Mouse (Mus musculus) hindbrain, postnatal 0 days (tissue): ENCODE data around the gene Zfp865. TPM values are rescaled to one million over a fixed set of nuclear protein-coding genes. Genes with fewer than 3 reads are reported as not detected.
A peak's percentile ranks its signal among the peaks of the same experiment; 100 is the strongest.
"Not testable (repeated sequence)": the region's sequence is repeated elsewhere in the genome, so short reads cannot be mapped to it uniquely, and the experiment has no call there.

Experiments
- ATAC-seq: fragments of 200-750 bp; cut with Nextera tagmentation; 2 replicates; pipeline ENCODE4 v1.8.0; 2017; ENCODE audit warnings: mild to moderate bottlenecking, moderate TSS enrichment, moderate library complexity
- DNase-seq: peaks from one replicate; pipeline ENCODE4 v3.0.0-alpha.2; 2015; ENCODE audit warnings: low spot score
- H3K27ac ChIP-seq: fragments of 300-500 bp; sonication (generic); 2 replicates; pipeline ENCODE4 v1.5.1; 2014; ENCODE audit warnings: mild to moderate bottlenecking
- H3K27me3 ChIP-seq: fragments of 300-500 bp; sonication (generic); 2 replicates; pipeline ENCODE4 v1.6.1; 2014; ENCODE audit warnings: low read length, mixed read lengths; ENCODE audit not compliant: insufficient read depth
- H3K36me3 ChIP-seq: fragments of 300-500 bp; sonication (generic); 2 replicates; pipeline ENCODE4 v1.6.1; 2014; ENCODE audit warnings: low read length, mixed read lengths; ENCODE audit not compliant: insufficient read depth
- H3K4me1 ChIP-seq: fragments of 300-500 bp; sonication (generic); 2 replicates; pipeline ENCODE4 v1.6.1; 2014; ENCODE audit warnings: antibody characterized with exemption, low read length, mixed read lengths; ENCODE audit not compliant: insufficient read depth
- H3K4me2 ChIP-seq: fragments of 300-500 bp; sonication (generic); 2 replicates; pipeline ENCODE4 v1.6.1; 2014; ENCODE audit warnings: low read depth, mild to moderate bottlenecking, low read length, moderate library complexity, mixed read lengths
- H3K4me3 ChIP-seq: fragments of 300-500 bp; sonication (generic); 2 replicates; pipeline ENCODE4 v1.5.1; 2014; ENCODE audit warnings: low read length
- H3K9ac ChIP-seq: fragments of 300-500 bp; sonication (generic); replicated peaks from 2 replicates; pipeline ENCODE4 v1.6.1; 2014; ENCODE audit warnings: mild to moderate bottlenecking, low read length, moderate library complexity, mixed read lengths
- H3K9me3 ChIP-seq: fragments of 300-500 bp; sonication (generic); 2 replicates; pipeline ENCODE4 v1.6.1; 2016; ENCODE audit warnings: low read length, mixed read lengths
- CTCF ChIP-seq: IDR thresholded peaks from 2 replicates; pipeline ENCODE4 v1.5.1; 2016; ENCODE audit warnings: antibody characterized with exemption, control low read depth, low read depth
- WGBS: fragments of 180-500 bp; shearing (Covaris S2); extraction: QIAGEN DNeasy Blood & Tissue Kit; methylation state at CpG from one replicate; pipeline ENCODE4 v1.1.7; 2014; 5-methylcytosine and 5-hydroxymethylcytosine counted together
- polyA plus RNA-seq: library from polyadenylated mRNA; unstranded; fragments of >200 nt; fragmentation: Nextera tagmentation; extraction: Ambion mirVana; gene quantifications from 2 replicates; pipeline ENCODE4 v1.2.1, GENCODE M21; 2015
- total RNA-seq: library from RNA; depleted of rRNA; stranded (reverse); fragments of >200 nt; gene quantifications from 2 replicates; pipeline ENCODE4 v1.2.3, GENCODE M21; 2014

The Zfp865 gene
- total and polyA plus RNA-seq, 2 experiments from 2014 or later = 5.4 to 41.5 TPM

GRCm38 (mm10) chr7:4999876-5000275 is 20.3 kb upstream of the Zfp865 start:
- TF ChIP-seq CTCF = no peak
- ATAC-seq = no peak
- 68% methylated on average over 2 of the region's 2 CpGs for WGBS
- Histone ChIP-seq H3K27me3 (no peaks in the 10 kb centered on the region), H3K27ac (no peak overlapping the region), H3K9ac (no peak overlapping the region), H3K4me1 (peaks cover 10% of the 10 kb centered on the region; the same call in 1 of the 2 replicates), H3K36me3 (no peaks in the 10 kb centered on the region), H3K9me3 (no peaks in the 10 kb centered on the region), H3K4me3 (no peak overlapping the region), H3K4me2 (no peak overlapping the region)
- DNase-seq = no peak

DNA sequence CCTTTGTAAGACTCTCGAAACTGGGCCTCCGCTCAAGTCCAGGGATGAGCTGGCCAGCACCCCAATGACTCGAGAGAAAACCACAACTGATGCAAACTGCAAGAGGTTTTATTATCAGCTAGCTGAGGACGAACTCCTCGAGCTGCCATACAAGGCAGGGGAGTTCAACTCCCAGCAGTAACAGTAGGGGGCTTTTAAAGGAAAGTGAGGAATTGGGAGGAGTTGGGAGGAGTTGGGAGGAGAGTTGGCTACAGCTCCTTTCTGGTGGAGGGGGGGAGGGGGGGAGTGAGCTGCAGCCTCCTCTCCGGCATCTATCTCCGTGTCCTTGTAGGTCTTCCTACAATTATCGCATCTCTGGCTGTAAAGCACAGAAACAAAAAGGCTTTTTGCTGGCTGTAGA is 17.3 kb upstream of the Zfp865 start:
- DNase-seq, ATAC-seq: not testable (repeated sequence)

DNA sequence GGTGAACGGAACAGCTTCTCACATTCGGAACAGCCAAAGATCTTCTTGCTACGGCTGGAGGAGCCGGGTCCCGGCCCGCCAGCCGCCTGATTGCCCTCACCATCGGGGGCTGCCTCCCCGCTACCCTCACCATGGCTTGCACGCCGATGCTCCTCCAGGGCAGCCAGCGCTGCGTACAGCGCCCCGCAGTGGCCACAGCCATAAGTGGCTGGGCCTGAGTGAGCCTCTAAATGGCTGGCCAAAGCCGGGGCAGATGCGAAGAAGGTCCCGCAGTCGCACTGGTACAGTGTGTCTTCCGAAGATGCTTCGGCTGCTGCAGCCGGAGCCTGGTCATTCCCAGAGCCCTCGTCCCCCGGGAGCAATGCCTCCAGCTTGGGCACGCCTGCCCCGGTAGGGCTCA is 11.9 kb upstream of the Zfp865 start:
- WGBS = 96% methylated on average over 26 of the region's 26 CpGs
- no peaks in the 10 kb centered on the region for H3K4me1 ChIP-seq
- no peak for DNase-seq
- no peaks in the 10 kb centered on the region for H3K9me3 ChIP-seq
- no peak overlapping the region for H3K4me3 ChIP-seq
- no peak; the same call in 1 of the 2 replicates for TF ChIP-seq CTCF
- no peak for ATAC-seq
- no peak overlapping the region for H3K27ac ChIP-seq
- H3K36me3 ChIP-seq = peaks cover 45% of the 10 kb centered on the region
- H3K9ac ChIP-seq = no peak overlapping the region
- H3K4me2 ChIP-seq = no peak overlapping the region
- no peaks in the 10 kb centered on the region for H3K27me3 ChIP-seq

More for the DNA sequence above, 17.3 kb upstream of the Zfp865 start:
- H3K4me2 ChIP-seq, H3K9ac ChIP-seq, H3K27ac ChIP-seq, H3K4me1 ChIP-seq, H3K27me3 ChIP-seq, H3K36me3 ChIP-seq, H3K4me3 ChIP-seq, H3K9me3 ChIP-seq: not testable (repeated sequence)
- 61% methylated on average over 8 of the region's 8 CpGs for WGBS

GRCm38 (mm10) chr7:5012681-5013513 is 7.3 kb upstream of the Zfp865 start:
- no peak for TF ChIP-seq CTCF
- WGBS = 91% methylated on average over 27 of the region's 27 CpGs
- H3K9me3 ChIP-seq = no peaks in the 10 kb centered on the region
- DNase-seq (no peak), ATAC-seq (no peak)
- no peak overlapping the region for H3K4me2 ChIP-seq
- no peaks in the 10 kb centered on the region for H3K27me3 ChIP-seq
- H3K27ac ChIP-seq = no peak overlapping the region
- no peak overlapping the region for H3K9ac ChIP-seq
- H3K36me3 ChIP-seq = peaks cover 37% of the 10 kb centered on the region
- H3K4me3 ChIP-seq = no peak overlapping the region
- H3K4me1 ChIP-seq = no peaks in the 10 kb centered on the region

DNA sequence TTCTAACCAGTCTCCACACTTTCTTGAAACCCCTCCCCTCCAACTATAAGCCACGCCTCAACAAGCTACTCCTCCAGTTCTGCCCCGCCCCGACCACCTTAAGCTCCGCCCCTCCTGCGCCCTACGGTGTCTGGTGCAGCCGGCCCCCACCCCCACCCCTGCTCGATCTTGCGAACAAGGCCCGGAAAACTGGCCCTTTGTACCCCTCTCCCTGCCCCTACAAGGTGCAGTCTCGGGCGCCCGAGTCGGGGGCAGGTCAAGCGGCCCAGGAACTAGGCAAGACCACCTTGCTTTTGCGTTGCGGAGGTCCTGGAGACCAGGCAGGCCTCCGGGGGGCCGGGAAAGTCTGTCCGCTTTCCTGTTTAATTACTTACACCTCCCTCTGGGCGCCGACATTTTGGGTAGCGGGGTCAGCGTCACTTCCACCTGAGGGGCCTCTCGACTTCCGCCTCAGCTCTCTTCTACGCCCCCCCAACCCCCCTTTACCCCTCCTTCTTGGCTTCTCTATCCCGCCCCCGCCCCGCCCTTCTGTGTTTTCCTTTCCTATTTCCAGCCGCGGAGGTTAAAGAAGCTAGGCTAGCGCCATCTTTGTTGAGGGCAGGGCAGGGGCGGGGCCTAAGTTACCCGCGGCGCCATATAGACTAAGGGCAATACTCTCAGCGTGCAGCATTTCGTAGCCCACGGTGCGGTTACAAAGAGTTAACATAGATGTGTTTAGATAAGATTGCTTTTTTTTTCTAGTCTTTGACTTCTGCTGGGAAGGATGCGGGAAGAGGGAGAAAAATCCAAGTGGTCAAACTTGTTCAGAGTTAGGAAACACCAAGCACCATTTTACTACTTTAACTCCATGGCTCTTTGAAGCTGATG is 5.7 kb upstream of the Zfp865 start, which contains the start of the genes Zfp524 and Fiz1:
Zfp524 (plus strand) TSS at position 165 of the 867 bp plus-strand sequence.
Fiz1 (minus strand) TSS at position 447 of the 867 bp plus-strand sequence.
- Histone ChIP-seq H3K9me3 (no peaks in the 10 kb centered on the region), H3K27ac (peak within 1 kb of the TSS; percentile 98), H3K4me3 (peak within 1 kb of the TSS; percentile 65), H3K4me2 (peak within 1 kb of the TSS; percentile 66), H3K27me3 (no peaks in the 10 kb centered on the region), H3K36me3 (peaks cover 21% of the 10 kb centered on the region), H3K4me1 (no peaks in the 10 kb centered on the region), H3K9ac (peak within 1 kb of the TSS; percentile 73)
- TF ChIP-seq CTCF = no peak
- DNase-seq (peak; percentile 98), ATAC-seq (peak; percentile 84)
- under 1% methylated on average over 42 of the region's 42 CpGs for WGBS

DNA sequence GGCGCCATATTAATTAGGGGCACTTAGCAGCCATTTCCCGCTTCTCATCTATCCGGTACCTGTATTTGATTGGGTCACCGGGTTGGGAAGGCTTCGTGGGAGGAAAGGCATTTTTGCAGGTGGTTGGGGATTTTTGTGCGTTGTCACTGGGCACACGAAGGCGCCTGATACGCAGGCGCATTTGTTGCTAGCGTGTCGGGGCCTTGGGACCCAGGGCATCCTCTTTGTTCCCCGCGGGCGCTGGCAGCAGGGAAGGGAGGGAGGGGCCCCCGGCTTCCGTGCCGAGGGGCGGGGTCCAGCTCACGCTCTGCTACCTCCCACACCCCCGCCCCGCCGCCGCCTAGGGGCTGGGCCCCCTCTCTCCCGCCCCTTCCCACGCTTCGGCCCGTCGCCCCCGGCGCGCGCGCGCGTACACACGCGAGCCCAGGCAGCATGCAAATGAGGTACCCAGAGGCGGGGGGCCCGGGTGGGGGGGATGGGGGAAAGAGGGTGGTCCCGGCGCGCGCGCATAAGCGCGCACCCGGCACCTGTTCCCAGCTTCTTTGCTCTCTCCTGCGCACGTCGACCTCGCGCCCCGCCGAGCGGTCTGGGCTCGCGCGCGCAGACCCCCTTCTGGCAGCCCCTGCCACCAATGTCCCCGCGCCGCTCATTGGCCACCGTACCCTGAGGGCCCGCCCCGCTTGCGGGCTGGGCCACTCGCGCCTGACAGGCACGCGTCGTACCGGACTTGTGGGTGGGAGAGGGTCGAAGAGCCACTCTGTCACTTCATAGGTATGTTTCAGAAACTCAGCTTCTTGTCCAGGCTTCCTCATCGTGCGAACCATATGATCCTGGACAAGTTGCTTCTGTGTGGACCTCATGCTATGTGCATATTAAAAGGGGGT is 4.8 kb upstream of the Zfp865 start, which contains the start of gene Gm44973:
Gm44973 (plus strand) TSS at position 379 of the 884 bp plus-strand sequence.
- H3K36me3 ChIP-seq = peaks cover 14% of the 10 kb centered on the region
- no peaks in the 10 kb centered on the region for H3K27me3 ChIP-seq
- under 1% methylated on average over 57 of the region's 76 CpGs for WGBS
- H3K27ac ChIP-seq = peak within 1 kb of the TSS; percentile 98
- H3K4me3 ChIP-seq = peak within 1 kb of the TSS; percentile 65
- ATAC-seq = peak; percentile 83
- peak within 1 kb of the TSS; percentile 73 for H3K9ac ChIP-seq
- no peaks in the 10 kb centered on the region for H3K4me1 ChIP-seq
- H3K9me3 ChIP-seq = no peaks in the 10 kb centered on the region
- peak within 1 kb of the TSS; percentile 66 for H3K4me2 ChIP-seq
- DNase-seq = peak; percentile 96
- no peak for TF ChIP-seq CTCF
